Mouse (Mus musculus): ENCODE measurements at regions not wholly inside any gene's neighbourhood (a gene's known extent, or its start where the extent isn't known, plus 50 kb on each side); places are given as distances from the start of the nearest gene placed in this dataset.
A peak's percentile ranks its signal among the peaks of the same experiment; 100 is the strongest.

DNA sequence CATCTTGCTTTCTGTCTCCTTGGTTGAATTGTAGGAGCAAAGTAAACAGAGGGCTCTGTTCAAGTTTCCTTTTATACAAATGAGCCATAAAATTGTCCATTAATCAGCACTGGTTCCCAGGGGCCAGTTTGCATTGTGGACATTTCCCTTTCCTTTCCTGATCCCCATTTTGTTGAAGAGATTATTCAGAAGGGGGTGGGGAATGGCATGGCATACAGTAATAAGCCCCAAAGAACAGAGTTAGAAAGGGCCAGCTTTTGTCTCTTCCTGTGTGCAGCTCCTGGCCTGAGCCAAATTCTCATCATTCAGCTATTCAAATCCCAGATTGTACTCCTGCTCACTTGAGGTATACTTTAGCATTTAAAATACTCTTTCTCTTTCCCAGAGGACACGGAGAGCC is 441.8 kb downstream of the Epha4 start:
- DNase-seq (ENCODE audit: low spot score): no peak

DNA sequence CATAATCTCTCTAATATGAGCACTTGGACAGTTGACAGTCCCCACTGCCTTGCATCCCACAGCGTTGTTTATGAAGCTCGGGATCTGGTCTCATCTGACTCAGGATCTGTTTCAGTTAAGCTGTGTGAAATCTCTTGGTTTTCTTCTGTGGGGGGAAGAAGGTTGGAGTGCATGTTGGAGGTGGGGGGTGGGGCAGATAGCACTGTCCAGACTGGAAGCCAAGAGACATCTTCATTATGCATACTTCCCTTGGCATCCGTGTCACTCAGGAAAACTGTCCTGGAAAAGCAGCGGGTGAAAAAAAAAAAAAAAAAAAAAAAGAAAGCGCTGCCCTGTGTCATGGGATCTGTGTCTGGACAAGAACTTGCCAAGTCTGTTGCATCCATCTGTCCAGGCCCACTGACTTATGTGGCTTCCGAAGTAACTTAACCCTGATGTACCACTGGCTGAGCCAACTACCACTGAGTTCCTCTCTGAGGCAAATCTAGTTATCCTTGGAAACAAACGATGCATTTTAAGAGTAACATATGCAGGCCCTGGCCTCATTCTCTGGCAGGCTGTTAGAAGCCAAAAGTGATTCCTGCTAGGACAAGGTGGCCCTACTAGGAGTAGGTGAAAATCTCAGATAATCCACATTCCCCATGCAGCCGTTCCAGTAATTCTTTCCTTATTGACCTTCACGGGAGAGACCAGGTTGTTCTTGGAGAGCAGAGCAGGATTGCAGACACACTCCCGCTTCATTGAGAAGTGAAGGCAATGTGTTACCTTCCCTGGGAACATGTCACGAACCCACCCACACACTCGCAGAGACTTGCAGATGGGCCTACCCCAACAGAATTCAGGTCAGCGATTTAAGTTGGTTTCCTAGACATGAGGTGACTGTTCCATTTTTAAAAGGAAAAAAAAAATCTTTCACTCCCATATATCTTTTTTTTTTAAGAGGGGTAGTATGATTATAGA is 439.7 kb downstream of the Epha4 start:
- DNase-seq (ENCODE audit: low spot score): no peak

DNA sequence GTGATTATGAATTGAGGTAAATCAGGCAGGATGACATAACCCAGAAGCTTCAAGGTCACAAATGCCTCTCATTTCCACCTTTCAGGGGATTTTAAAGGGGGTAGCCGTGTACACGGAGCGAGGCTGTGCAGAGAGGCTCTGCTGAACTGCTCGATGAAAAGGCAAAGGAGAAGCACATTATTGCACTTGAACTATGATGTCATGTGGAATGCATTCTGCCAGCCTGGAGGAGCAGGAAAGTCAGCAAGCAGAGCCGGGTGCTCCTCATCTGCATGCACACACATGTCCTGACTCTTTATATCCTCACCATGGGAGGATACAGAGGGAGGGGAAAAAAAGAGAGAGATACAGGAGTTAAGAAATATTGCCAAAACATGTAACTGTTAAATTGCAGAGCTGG is 434.1 kb downstream of the Epha4 start:
- no peak for DNase-seq (ENCODE audit: low spot score)

DNA sequence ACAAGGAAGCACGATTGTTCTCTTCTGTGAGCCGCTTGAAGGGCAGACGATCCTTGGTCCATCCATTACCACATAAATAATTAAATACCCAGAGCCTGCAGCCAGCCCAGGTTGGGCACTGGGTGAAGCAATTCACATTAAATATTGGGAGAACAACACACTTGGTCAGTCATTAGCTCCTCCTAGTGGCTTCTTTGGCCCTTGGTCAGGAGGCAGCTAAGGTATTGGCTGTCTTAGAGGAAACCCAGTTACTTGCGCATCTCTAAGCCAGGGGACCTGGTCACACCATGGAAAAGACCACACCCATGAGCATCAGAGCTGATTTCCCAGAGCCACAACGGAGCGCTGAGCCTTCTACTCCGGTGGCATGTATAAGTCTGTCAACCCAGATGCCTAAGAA is 433.2 kb downstream of the Epha4 start:
- DNase-seq (ENCODE audit: low spot score): no peak

DNA sequence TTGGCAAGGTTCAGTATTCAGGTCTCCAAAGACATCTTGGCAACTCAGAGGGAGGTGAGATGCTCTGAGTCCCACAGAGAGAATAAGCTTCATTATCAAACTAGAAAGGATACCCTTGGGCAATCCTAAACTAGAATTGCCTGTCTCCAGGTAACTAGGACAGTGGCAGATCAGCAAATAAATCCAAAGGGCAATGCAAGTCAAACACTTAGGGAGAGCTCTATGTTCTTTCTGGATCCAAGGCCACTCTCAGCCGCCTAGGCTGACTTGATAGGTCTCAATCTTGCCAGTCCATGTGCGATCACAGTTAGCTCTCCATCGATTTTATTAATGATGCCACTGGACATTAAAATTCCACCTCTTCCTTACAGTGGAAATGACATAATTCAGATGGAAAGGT is 432.5 kb downstream of the Epha4 start:
- no peak for DNase-seq (ENCODE audit: low spot score)

DNA sequence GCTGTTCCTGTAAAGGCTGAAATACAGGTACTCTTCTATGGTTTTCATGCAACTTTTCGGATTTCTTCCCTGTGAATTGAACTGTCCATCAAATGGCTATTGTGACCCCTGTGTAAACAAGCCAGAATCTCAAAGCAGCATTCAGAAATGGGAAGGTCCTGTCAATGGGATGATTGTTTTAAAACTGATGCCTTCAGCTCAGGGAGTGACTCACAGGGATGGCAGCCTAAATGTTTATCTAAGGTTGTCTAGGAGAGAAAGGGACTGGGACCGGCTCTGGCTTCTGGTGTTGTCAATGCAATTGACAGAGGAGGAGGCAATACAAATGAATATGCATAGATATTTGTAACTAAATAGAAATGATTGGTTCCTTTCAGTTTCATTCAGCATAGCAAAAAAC is 421.3 kb downstream of the Epha4 start:
- DNase-seq (ENCODE audit: low spot score): no peak

- DNase-seq (ENCODE audit: low spot score): no peak
Measured at GRCm38 (mm10) chr1:77101726-77102272, 413.1 kb downstream of the Epha4 start.

- DNase-seq (ENCODE audit: low spot score): peak; percentile 49
Measured at GRCm38 (mm10) chr1:77102421-77103133, 412.3 kb downstream of the Epha4 start.

DNA sequence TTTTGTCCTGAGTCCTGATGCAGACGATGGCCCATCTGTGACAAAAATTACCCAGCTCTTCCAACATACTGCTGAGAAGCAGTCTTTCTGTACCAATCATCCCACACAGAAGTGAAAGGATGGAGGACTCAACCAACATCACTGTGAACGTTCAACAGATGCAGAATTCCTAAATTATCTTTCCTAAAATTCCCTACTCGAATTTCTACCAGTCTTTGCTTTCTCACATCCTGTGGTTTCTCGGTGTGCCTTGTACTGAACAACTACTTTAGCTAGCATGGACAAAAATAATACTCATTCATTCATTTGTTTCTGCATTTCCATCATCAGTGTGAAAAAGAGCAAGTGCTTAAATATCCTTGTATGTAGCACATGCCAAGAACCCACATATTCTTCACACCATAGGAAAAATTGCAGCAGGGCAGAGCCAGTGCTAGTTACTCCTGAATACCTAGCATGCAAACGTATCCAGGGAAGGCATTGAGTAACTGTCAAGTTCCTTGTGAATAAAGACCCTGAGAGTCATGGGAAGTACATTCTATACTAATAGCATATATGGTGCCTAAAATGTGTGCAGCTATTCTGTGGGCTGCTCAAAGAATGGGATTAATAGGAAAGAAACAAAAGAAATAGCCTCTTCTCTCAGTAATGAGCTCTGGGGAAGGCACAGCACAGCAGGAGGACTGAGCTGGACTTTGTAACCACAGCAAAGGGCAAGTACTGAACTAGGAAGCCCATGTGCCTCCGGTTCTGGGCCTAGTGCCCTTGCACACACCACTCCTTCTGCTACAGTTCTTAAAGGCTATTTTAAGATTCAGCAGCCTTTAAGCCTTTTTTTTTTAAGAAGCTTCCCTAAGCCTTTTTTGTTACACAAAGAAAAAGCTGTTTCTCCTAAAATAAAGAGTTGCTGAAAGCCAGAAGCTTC is 404.8 kb downstream of the Epha4 start:
- DNase-seq (ENCODE audit: low spot score): no peak

DNA sequence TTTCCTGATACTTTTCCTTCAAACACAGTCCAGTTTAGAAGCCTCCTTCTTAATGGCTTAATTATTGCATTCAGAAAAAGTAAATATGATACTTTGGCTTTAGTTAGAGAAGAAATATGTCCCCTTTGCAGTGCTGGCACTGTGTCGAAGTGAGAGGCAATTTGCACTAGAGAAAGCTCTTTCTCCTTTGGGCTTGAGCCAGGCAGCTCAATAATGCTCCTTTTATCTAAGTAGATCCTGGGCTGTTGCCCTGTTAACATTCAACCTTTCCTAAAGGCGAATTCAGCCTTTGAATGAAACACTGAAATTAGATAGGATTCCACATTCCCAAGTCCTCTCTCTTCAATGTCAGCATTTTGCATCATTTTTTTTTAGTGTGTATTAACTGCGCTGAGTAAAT is 386.5 kb downstream of the Epha4 start:
- DNase-seq (ENCODE audit: low spot score): no peak

DNA sequence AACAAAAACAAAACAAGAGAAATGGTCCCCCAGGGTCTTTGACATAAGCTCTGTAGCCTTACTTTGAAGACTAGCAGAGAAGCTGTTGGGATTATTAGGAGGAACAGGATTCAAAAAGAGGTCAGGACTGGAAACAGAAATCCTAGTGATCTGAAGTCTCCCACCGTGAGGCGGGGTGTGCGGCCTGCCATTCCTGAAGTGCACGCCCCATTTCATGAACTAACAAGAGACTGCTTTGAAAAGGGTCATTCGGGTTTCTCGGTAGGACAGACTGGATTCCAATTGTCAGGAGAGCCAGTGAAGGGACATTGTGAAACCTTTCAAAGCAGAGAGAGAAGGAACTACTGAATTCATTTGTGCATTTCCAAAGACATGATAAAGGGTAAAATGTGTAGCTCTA is 377.2 kb downstream of the Epha4 start:
- DNase-seq (ENCODE audit: low spot score): no peak

DNA sequence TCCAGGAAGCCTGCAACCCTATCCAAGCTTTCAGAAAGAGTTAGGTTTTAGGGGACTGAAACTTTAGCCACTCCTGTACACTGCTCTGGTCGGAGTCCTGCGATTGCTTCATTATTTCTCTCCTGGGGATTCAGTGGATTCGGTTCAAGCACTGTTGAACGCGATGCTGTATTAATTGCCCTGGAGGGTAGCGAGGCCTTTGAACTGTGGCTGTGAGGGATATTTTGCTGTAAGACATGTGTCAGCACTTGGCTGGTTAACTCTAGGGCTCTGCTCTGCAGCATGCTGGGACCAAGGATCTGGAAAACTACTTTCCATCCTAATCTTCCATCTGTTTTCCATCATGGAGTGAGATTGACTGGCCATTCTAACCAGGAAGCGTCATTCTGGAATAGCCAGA is 374.0 kb downstream of the Epha4 start:
- no peak for DNase-seq (ENCODE audit: low spot score)

DNA sequence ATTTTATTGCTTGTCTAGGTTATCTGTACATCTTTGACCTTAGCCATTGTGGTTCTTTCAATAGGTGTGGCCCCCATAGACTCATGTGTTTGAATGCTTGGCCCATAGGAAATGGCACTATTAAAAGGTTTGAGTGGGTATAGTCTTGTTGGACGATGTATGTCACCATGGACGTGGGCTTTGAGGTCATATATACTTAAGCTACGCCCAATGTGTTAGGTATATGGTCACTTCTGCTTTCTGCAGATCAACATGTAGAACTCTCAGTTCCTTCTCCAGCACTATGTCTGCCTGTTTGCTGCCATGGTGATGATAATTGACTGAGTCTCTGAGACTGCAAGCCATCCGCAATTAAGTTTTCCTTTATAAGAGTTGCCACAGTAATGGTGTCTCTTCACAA is 366.8 kb downstream of the Epha4 start:
- DNase-seq (ENCODE audit: low spot score): no peak

DNA sequence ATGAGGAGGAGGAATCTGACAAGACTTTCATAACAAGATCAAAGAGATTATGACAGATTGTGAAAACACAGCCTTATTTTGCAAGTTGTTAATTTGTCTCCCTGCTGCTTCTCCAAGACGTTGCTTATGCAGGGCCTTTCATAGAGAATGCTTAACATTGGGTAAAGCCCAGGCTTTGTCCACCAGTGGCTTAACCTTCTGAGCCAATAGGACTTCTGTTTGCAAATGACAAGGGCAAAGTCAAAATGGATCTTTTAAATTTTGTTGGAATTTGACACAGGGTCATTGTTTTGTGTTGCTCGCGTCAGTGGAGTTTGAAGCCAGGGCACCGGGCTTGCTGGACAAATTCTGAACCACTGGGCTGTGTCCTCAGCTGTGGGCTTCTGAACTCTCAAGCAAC is 346.6 kb downstream of the Epha4 start:
- DNase-seq (ENCODE audit: low spot score): no peak

DNA sequence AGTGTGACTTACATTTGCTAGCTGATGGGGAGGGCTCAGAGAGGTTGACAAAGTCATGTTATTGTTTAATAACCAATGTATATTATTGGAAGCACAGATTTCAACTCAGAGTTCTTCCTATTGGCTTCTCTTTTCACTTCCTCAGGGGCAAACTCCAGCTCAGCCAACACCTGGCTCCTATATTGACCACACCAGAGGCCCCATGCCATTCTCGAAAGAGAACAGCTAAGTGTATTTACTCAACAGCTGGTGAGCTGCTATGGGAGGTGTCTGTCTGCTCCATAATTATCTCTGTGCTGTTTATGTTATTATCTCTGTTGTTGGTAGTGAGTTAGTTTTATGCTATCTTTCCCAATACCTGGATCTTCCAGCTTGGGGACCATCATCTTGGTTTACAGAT is 342.4 kb downstream of the Epha4 start:
- no peak for DNase-seq (ENCODE audit: low spot score)

GRCm38 (mm10) chr1:77174801-77175200 is 340.1 kb downstream of the Epha4 start:
- no peak for DNase-seq (ENCODE audit: low spot score)

DNA sequence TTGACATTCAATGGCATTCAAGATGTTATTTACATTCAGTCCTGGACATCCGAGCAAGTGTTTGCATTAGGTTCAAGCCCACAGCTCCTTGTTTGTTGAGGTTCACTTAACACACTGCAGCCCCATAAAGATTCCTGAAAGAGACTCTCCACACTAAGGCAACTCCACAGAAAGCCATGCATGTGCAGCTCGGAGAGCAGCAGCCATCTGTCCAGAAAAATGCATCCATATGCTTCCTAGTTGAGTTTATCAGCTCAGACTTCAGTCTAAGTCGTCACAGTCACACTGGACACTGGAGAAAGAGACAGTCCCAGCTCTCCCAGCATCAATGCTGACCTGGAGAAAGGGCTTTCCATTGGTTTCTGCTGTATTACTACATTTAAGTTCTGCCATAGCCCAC is 339.7 kb downstream of the Epha4 start:
- no peak for DNase-seq (ENCODE audit: low spot score)

DNA sequence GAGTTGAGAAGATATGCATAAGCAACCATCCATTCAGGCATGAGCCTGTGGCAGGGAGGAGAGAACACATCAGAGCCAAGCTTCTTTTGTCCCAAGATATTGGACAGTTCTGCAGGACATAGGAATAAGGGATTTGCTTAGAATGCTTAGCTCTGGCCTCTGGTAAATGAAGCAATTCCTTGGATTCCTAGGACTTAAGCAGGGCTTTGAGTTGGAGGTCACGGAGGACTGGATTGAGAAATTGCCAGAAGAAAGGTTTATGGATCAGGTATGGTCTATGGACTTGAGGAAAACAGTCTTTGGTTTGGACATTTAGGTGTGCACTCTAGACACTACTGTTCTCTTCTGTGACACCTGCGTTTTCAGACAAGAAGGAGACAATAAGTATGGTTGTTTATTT is 338.4 kb downstream of the Epha4 start:
- DNase-seq (ENCODE audit: low spot score): no peak

DNA sequence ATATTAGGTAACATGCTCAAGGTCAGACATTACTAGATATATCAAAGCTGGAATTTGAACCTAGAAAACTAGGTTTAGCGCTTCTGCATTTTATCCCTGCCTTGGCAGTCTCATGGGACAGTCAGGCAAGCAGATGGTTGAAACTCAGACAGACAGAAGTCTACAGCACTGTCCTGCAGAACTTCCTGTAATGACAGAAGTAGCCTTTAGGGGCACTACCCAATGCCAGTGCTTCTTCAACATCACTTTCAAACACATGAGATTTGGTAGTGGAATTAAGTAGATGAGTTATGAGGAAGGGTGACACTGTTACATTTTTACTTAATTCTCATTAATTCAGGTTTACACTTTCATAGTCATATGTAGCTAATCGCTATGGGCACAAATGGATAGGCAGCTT is 330.9 kb downstream of the Epha4 start:
- no peak for DNase-seq (ENCODE audit: low spot score)

- DNase-seq (ENCODE audit: low spot score): no peak
Measured at GRCm38 (mm10) chr1:77190141-77190540, 324.7 kb downstream of the Epha4 start.

- no peak for DNase-seq (ENCODE audit: low spot score)
Measured at GRCm38 (mm10) chr1:77201321-77201917, 313.5 kb downstream of the Epha4 start.

GRCm38 (mm10) chr1:77202948-77203347 is 311.9 kb downstream of the Epha4 start:
- no peak for DNase-seq (ENCODE audit: low spot score)
